Mouse (Mus musculus): ENCODE data around the gene Zbp1. TPM values are rescaled to one million over a fixed set of nuclear protein-coding genes. Genes with fewer than 3 reads are reported as not detected.

The Zbp1 gene
- total RNA-seq, 2 experiments from 2014 or later: 0.30 TPM; not detected in 1

GRCm38 (mm10) chr2:173247911-173248310, 29.2 kb upstream of the Zbp1 start:
- DNase-seq (ENCODE audit: low spot score in 2 of 2): no peak

GRCm38 (mm10) chr2:173247197-173247596, 28.5 kb upstream of the Zbp1 start:
- no peak for DNase-seq (ENCODE audit: low spot score in 2 of 2)

GRCm38 (mm10) chr2:173246688-173247087, 28.0 kb upstream of the Zbp1 start:
- DNase-seq (ENCODE audit: low spot score in 2 of 2): no peak

- DNase-seq (ENCODE audit: low spot score in 2 of 2): peak; percentile 45 to 80
Observed at GRCm38 (mm10) chr2:173245258-173245657, 26.5 kb upstream of the Zbp1 start.

- no peak for DNase-seq (ENCODE audit: low spot score in 2 of 2)
Observed at GRCm38 (mm10) chr2:173244108-173244507, 25.4 kb upstream of the Zbp1 start.

GRCm38 (mm10) chr2:173243616-173244015, 24.9 kb upstream of the Zbp1 start:
- DNase-seq (ENCODE audit: low spot score in 2 of 2): no peak

- DNase-seq (ENCODE audit: low spot score in 2 of 2): no peak
Observed at GRCm38 (mm10) chr2:173242874-173243273, 24.2 kb upstream of the Zbp1 start.

- DNase-seq (ENCODE audit: low spot score in 2 of 2): no peak
Observed at GRCm38 (mm10) chr2:173240738-173241137, 22.0 kb upstream of the Zbp1 start.

GRCm38 (mm10) chr2:173238522-173238921, 19.8 kb upstream of the Zbp1 start:
- DNase-seq (ENCODE audit: low spot score in 2 of 2): no peak

- DNase-seq (ENCODE audit: low spot score in 2 of 2): no peak
Observed at GRCm38 (mm10) chr2:173235435-173236332, 17.0 kb upstream of the Zbp1 start.

GRCm38 (mm10) chr2:173232766-173233099, 14.0 kb upstream of the Zbp1 start:
- DNase-seq (ENCODE audit: low spot score in 2 of 2): no peak

- no peak for DNase-seq (ENCODE audit: low spot score in 2 of 2)
Observed at GRCm38 (mm10) chr2:173232065-173232765, 13.5 kb upstream of the Zbp1 start.

- DNase-seq (ENCODE audit: low spot score in 2 of 2): peak; percentile 84 to 94
Observed at GRCm38 (mm10) chr2:173229578-173230224, 11.0 kb upstream of the Zbp1 start.

- no peak for DNase-seq (ENCODE audit: low spot score in 2 of 2)
Observed at GRCm38 (mm10) chr2:173228567-173228966, 9.8 kb upstream of the Zbp1 start.

- no peak for DNase-seq (ENCODE audit: low spot score in 2 of 2)
Observed at GRCm38 (mm10) chr2:173226792-173227191, 8.1 kb upstream of the Zbp1 start.

GRCm38 (mm10) chr2:173225906-173226305, 7.2 kb upstream of the Zbp1 start:
- no peak for DNase-seq (ENCODE audit: low spot score in 2 of 2)

- no peak for DNase-seq (ENCODE audit: low spot score in 2 of 2)
Observed at GRCm38 (mm10) chr2:173224832-173225231, 6.1 kb upstream of the Zbp1 start.

GRCm38 (mm10) chr2:173224097-173224496, 5.4 kb upstream of the Zbp1 start:
- no peak for DNase-seq (ENCODE audit: low spot score in 2 of 2)

- no peak for DNase-seq (ENCODE audit: low spot score in 2 of 2)
Observed at GRCm38 (mm10) chr2:173223496-173223895, 4.8 kb upstream of the Zbp1 start.

GRCm38 (mm10) chr2:173220754-173221153, 2.0 kb upstream of the Zbp1 start:
- DNase-seq (ENCODE audit: low spot score in 2 of 2): no peak

- DNase-seq (ENCODE audit: low spot score in 2 of 2): no peak
Observed at GRCm38 (mm10) chr2:173219256-173219954, 682 bp upstream of the Zbp1 start.
